Mouse (Mus musculus) intestine, embryonic 15.5 days (tissue): Measurements from ENCODE around the gene Ap2b1. TPM values are rescaled to one million over a fixed set of nuclear protein-coding genes. Genes with fewer than 3 reads are reported as not detected.
"Not testable (repeated sequence)": the region's sequence is repeated elsewhere in the genome, so short reads cannot be mapped to it uniquely, and the experiment has no call there.

Experiments used
- ATAC-seq: fragments of 200-750 bp; cut with Nextera tagmentation; 2 replicates; pipeline ENCODE4 v1.8.0; 2017; ENCODE audit warnings: moderate TSS enrichment, moderate library complexity
- H3K27ac ChIP-seq: fragments of 300-500 bp; sonication (generic); 2 replicates; pipeline ENCODE4 v1.5.1; 2015; ENCODE audit warnings: mild to moderate bottlenecking, inconsistent platforms
- H3K27me3 ChIP-seq: fragments of 300-500 bp; sonication (generic); replicated peaks from 2 replicates; pipeline ENCODE4 v1.6.1; 2015; ENCODE audit warnings: inconsistent platforms
- H3K36me3 ChIP-seq: fragments of 300-500 bp; sonication (generic); 2 replicates; pipeline ENCODE4 v1.6.1; 2015; ENCODE audit warnings: inconsistent platforms
- H3K4me1 ChIP-seq: fragments of 300-500 bp; sonication (generic); replicated peaks from 2 replicates; pipeline ENCODE4 v1.6.1; 2015; ENCODE audit warnings: inconsistent platforms
- H3K4me2 ChIP-seq: fragments of 300-500 bp; sonication (generic); replicated peaks from 2 replicates; pipeline ENCODE4 v1.6.1; 2015; ENCODE audit warnings: mild to moderate bottlenecking, inconsistent platforms
- H3K4me3 ChIP-seq: fragments of 300-500 bp; sonication (generic); replicated peaks from 2 replicates; pipeline ENCODE4 v1.5.1; 2015; ENCODE audit warnings: inconsistent platforms
- H3K9ac ChIP-seq: fragments of 300-500 bp; sonication (generic); 2 replicates; pipeline ENCODE4 v1.6.1; 2015; ENCODE audit warnings: inconsistent platforms
- H3K9me3 ChIP-seq: fragments of 300-500 bp; sonication (generic); 2 replicates; pipeline ENCODE4 v1.6.1; 2016; ENCODE audit warnings: inconsistent platforms
- WGBS: fragments of 180-500 bp; shearing (Covaris S2); methylation state at CpG from one replicate; pipeline ENCODE4 v1.1.7; 2015; 5-methylcytosine and 5-hydroxymethylcytosine counted together
- polyA plus RNA-seq: library from polyadenylated mRNA; unstranded; fragments of >200 nt; fragmentation: Nextera tagmentation; extraction: Ambion mirVana; gene quantifications from 2 replicates; pipeline ENCODE4 v1.2.1, GENCODE M21; 2015

The Ap2b1 gene
- polyA plus RNA-seq: 48.1 and 51.0 TPM in 2 replicates

DNA sequence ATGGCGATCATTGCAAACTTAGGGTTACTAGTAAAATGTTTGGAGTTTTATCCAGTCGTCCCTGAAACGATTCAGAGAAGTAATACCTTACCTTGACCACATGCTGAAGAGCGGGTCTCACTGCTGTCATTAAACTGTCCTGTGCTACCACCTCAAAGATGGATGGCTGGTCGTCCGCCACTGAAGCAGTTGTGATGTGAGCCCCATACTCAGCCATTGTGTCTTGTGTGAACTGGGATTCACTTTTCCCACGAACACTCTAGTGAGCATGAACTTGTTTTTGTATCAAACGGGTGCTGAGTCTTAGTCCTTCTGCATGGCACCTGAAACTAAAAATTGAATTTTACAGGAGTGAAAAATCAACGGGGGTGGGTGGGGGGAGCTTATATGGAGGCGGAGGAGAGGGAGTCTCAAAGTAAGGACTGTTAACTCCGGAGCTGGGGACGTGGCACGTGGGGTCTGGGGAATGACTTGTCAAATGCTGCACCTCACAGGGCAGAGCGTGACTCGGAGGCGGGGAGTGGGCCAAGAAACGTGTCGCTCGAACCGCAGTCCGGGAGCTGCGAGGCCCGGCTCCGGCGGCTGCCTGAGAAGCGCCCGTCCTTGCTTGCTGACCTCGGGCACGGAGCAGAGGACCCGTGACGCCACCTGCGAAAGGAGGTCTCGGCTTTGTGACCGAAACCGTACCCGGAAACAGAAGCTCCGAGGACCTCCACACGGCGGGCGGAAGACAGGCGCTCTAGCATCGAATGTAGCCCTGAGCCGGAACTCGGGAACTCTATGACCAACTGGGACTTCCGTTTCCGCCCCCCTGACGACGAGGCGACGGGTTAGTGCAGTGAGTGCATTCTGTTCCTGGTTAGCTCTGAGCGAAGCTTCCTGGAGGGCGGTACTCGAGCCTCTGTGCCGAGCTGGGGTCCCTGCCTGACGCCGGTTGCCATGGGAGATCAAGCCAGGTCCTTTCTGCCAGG is at the start of gene Ap2b1:
Gene Ap2b1, plus strand, starts transcription at position 800 of the 971 bp plus-strand sequence.
- ATAC-seq: peak; percentile 93
- peaks cover 8% of the 10 kb centered on the region; the same call in 1 of the 2 replicates for H3K4me1 ChIP-seq

DNA sequence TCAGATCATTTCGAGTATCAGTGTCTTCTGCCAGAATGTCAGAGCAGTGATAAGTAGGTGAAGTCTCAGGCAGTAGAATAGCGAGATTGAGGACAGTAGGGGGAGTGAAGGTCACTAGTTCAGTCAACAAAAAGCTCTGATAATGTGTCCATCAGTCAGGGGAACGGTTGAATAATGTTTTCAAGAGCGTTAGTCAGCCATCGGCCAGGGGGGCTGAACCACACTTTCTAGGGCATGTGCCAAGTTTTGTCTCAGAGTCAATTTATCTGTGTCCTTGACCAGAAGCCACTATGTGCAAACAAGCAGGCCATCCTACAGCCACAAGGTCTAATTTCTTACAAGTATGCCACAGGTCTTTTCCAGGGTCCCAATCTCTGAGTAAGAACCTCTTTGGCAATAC is 41.6 kb upstream of the Ap2b1 start:
- H3K27me3 ChIP-seq, ATAC-seq, H3K4me1 ChIP-seq, H3K4me2 ChIP-seq, H3K9me3 ChIP-seq, H3K36me3 ChIP-seq, H3K27ac ChIP-seq, H3K9ac ChIP-seq, H3K4me3 ChIP-seq: not testable (repeated sequence)
- 42% methylated on average over 5 of the region's 5 CpGs for WGBS

More for the DNA sequence above, at the start of gene Ap2b1:
- Histone ChIP-seq H3K4me2 (peak within 1 kb of the TSS; percentile 79), H3K36me3 (no peaks in the 10 kb centered on the region), H3K9me3 (no peaks in the 10 kb centered on the region), H3K27ac (peak within 1 kb of the TSS; percentile 93), H3K4me3 (peak within 1 kb of the TSS; percentile 71), H3K9ac (peak within 1 kb of the TSS; percentile 83), H3K27me3 (no peaks in the 10 kb centered on the region)
- WGBS: 1% methylated on average over 56 of the region's 56 CpGs

DNA sequence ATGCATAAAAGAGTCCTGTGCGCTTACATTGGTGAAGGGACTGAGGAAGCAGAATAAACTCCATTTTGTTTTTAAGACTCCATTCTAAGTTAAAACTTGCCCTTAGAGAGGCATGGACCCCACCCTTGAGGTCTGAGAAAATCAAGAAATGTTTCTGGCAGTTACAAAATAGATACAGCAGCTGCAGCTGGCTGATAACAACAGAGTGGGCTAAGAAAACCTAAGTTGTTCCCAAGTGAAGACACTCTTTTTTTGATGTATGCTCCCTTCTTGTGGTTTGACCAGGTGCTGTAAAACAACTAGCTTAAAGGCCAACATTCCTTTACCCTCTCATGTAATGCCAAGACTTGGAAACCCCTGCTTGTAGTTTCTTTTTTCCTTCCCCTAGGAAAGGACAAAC is 36.2 kb upstream of the Ap2b1 start:
- no peaks in the 10 kb centered on the region for H3K36me3 ChIP-seq
- H3K27me3 ChIP-seq: no peaks in the 10 kb centered on the region
- H3K4me2 ChIP-seq: no peak overlapping the region
- no peak overlapping the region for H3K9ac ChIP-seq
- no peak overlapping the region for H3K27ac ChIP-seq
- ATAC-seq: no peak
- 85% methylated on average over 1 of the region's 1 CpGs for WGBS
- no peaks in the 10 kb centered on the region for H3K4me1 ChIP-seq
- no peaks in the 10 kb centered on the region for H3K9me3 ChIP-seq
- H3K4me3 ChIP-seq: no peak overlapping the region

DNA sequence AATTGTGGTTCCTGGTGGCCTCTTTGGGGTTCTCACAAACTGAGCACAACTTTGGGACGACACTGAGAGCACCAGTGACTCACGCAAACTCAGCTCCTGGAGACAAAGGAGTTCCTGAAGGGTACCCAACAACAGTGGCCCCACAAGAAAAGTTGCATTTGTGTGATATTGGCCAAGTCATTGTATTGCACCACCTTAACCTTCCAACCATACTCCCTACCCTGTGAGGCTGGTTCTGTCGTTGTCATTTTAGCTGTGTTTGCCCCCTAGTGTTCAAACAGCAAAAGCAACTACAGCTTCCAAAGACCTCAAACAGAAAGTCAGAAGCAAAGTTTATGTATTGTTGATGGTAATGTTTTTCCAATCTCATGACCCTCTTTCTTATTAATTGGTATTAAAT is 35.7 kb upstream of the Ap2b1 start:
- no peak for ATAC-seq
- H3K27me3 ChIP-seq: no peaks in the 10 kb centered on the region
- H3K4me2 ChIP-seq: no peak overlapping the region
- no peak overlapping the region for H3K9ac ChIP-seq
- H3K27ac ChIP-seq: no peak overlapping the region
- H3K4me3 ChIP-seq: no peak overlapping the region
- H3K4me1 ChIP-seq: no peaks in the 10 kb centered on the region
- H3K36me3 ChIP-seq: no peaks in the 10 kb centered on the region
- no peaks in the 10 kb centered on the region for H3K9me3 ChIP-seq
- 60% methylated on average over 3 of the region's 3 CpGs for WGBS

DNA sequence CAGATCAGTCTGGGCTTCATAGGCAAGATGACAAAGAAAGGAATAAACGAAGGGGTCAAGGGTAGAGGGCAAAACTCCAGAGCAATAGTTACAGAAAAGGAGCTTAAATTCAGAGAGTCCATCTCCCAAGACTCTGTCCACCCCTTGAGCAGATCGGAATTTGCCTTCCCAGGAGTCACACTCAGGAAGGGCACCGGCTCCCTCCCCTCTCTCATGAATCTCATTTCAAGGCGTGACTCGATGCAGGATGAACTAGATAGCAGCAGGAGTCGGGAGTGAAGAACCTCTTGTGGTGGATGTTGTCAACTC is 28.0 kb upstream of the Ap2b1 start:
- Histone ChIP-seq H3K9me3 (no peaks in the 10 kb centered on the region), H3K4me3 (peak overlapping the region; percentile 55), H3K4me2 (peak overlapping the region; percentile 69), H3K4me1 (no peaks in the 10 kb centered on the region), H3K27ac (peak overlapping the region; percentile 76; the same call in 1 of the 2 replicates), H3K27me3 (no peaks in the 10 kb centered on the region), H3K36me3 (no peaks in the 10 kb centered on the region), H3K9ac (peak overlapping the region; percentile 50)
- 1% methylated on average over 6 of the region's 6 CpGs for WGBS
- peak; percentile 61 for ATAC-seq

DNA sequence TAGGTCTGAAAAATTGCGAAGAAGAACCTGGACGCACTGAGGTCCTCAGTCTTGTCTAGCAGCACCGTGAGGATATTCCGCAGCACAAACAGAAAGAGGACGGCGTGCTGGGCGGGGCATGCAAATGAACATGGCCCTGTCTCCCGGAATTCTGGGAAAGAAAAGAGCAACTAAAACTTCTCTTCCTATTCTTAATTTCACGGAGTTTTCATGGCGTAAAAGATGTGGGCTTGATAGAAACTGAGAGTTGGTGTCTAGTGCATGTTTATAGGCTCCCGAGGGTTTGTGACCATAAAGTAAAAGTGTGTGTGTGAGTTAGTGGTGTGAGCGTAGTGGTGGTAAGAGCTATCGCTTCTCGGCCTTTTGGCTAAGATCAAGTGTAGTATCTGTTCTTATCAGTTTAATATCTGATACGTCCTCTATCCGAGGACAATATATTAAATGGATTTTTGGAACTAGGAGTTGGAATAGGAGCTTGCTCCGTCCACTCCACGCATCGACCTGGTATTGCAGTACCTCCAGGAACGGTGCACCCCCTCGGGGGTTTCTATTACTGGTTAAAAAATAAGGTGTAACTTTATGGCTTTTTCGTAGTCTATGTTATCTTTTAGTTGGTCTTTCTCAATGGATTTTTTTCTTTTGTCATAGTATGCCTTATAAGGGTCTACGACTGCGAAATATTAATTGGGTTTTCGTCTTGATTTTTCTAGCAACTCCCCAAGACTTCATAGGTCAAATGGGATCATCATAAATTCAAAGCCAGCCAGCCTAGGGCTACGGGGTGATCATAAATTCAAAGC is 27.5 kb upstream of the Ap2b1 start:
- Histone ChIP-seq H3K27me3 (no peaks in the 10 kb centered on the region), H3K27ac (peak overlapping the region; percentile 76), H3K9ac (peak overlapping the region; percentile 50), H3K4me2 (peak overlapping the region; percentile 69), H3K4me1 (no peaks in the 10 kb centered on the region), H3K9me3 (no peaks in the 10 kb centered on the region), H3K36me3 (no peaks in the 10 kb centered on the region), H3K4me3 (peak overlapping the region; percentile 55)
- under 1% methylated on average over 26 of the region's 26 CpGs for WGBS
- peak; percentile 94 for ATAC-seq

DNA sequence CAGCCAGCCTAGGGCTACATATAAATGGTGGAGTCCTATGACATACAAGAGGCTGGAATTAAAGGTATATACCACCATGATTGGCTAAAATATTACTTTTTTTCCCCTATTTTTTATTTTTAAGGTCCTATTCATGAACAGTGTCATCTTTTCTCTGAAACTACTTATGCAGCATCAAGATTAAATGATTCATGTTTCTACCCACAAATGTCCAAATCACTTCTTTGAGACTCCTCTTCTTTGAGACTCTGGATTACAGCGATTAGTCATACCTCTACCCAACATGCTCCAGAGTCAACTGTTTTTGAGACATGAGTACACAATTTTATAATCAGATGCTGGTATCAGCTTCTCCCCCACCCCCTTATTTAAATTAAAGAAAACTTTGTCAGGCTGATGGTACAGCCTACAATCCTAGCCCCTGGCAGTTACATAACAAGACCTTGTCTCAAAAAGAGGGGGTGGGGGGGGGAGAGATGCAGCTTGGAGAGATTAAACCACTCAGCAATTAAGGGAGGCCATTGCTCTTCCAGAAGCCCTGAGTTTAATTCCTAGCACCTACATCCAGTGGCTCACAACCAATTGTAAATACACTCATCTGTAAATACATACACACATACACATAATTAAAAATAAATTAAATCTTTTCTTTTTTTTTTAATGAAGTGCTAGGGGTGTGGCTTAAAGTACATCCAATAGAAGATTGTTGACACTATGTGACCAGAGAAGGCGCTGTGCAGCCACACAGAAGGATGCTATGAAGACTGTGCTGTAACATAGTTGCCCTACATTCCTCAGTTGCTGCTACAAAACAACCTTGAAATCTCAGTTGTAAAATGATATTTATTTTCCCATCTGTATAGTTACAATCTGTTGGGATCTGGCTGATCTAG is 26.6 kb upstream of the Ap2b1 start:
- H3K36me3 ChIP-seq: no peaks in the 10 kb centered on the region
- H3K27me3 ChIP-seq: no peaks in the 10 kb centered on the region
- H3K9ac ChIP-seq: no peak overlapping the region
- 17% methylated on average over 2 of the region's 2 CpGs for WGBS
- H3K4me2 ChIP-seq: no peak overlapping the region
- H3K4me1 ChIP-seq: no peaks in the 10 kb centered on the region
- H3K9me3 ChIP-seq: no peaks in the 10 kb centered on the region
- no peak overlapping the region for H3K27ac ChIP-seq
- peak; percentile 3; the same call in 1 of the 2 replicates for ATAC-seq
- H3K4me3 ChIP-seq: no peak overlapping the region

DNA sequence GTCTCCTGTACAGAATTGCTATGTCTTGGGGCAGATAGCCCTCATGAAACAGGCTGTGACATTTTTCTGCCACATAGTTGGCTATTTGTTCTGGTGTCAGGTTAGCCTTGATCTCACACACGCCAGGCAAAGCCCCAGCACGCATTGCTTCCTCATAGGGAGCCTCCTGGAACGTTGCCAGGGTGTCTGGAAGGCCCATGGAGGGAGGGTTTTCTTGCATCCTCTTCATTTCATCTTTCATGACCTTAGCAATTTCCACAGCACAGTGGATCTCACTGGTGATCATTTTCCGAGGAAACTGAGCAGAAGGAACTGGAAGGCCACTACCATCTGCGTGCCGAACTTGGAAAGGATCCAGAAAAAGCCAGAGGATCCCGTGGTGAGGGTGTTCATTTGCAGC is 22.6 kb upstream of the Ap2b1 start:
- Histone ChIP-seq H3K4me2 (no peak overlapping the region), H3K4me3 (no peak overlapping the region), H3K9ac (no peak overlapping the region), H3K27me3 (no peaks in the 10 kb centered on the region), H3K4me1 (no peaks in the 10 kb centered on the region), H3K9me3 (no peaks in the 10 kb centered on the region), H3K36me3 (no peaks in the 10 kb centered on the region), H3K27ac (no peak overlapping the region)
- 46% methylated on average over 7 of the region's 7 CpGs for WGBS
- no peak for ATAC-seq

DNA sequence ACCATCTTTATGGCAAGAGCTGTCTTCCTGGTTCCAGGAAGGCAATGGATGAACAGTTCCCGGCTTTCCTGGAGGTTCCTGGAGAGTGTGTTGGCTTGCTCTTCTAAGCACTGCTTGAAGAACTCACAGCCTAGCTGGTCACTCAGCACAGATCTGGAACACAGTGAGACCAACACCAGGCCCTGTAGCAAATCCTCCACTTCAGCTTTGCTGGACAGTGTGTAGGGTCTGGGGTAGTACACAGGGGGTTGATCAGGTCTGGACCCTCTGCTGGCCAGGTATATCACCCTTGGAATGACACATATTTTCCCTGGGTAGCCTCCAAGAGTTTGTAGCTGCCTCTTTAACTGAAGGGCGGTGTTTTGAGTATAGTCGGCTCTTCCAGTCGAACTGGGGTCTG is 19.8 kb upstream of the Ap2b1 start:
- Histone ChIP-seq H3K4me1 (no peaks in the 10 kb centered on the region), H3K9me3 (no peaks in the 10 kb centered on the region), H3K4me2 (no peak overlapping the region), H3K9ac (no peak overlapping the region), H3K27me3 (no peaks in the 10 kb centered on the region), H3K4me3 (no peak overlapping the region), H3K27ac (no peak overlapping the region), H3K36me3 (no peaks in the 10 kb centered on the region)
- WGBS: 84% methylated on average over 4 of the region's 4 CpGs
- no peak for ATAC-seq

DNA sequence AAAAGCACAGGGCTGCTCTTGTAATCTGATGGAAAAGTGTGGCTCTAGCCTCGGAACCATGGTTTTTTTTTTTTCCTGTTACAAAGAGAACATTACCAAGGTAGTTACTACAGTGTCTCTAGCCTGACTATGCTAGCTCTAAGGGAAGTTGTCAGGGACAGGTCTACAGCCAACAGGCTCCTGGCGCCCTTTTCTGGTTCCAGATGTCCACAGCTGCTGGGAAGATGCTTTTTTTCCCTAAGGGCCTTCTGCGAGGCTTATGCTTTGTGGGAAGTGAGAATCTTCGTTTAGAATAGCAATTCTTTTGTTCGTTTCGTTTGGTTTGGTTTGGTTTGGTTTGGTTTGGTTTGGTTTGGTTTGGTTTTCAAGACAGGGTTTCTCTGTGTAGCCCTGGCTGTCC is 19.1 kb upstream of the Ap2b1 start:
- H3K4me2 ChIP-seq: no peak overlapping the region
- WGBS: 64% methylated on average over 6 of the region's 6 CpGs
- no peak for ATAC-seq
- no peaks in the 10 kb centered on the region for H3K4me1 ChIP-seq
- no peak overlapping the region for H3K27ac ChIP-seq
- H3K9me3 ChIP-seq: no peaks in the 10 kb centered on the region
- no peak overlapping the region for H3K4me3 ChIP-seq
- no peak overlapping the region for H3K9ac ChIP-seq
- no peaks in the 10 kb centered on the region for H3K27me3 ChIP-seq
- H3K36me3 ChIP-seq: no peaks in the 10 kb centered on the region

DNA sequence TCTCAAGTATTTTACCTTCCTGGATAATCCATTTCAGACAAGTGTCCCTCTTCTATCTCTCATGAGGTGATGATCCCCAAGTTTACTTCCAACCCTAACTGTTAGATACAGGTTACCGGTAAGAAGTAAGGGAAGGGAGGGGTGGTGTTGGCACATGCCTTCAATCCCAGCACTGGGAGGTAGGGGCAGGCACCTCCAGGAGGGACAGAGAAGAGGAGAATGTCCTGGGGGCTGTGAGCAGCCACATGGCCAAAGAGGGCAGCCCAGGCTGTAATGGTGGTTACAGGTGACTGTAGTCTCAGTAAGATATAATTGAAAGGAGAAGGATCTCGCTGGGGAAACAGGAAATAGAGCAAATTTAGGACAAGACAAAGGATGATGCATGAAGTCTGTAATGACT is 16.7 kb upstream of the Ap2b1 start:
- Histone ChIP-seq H3K4me3 (no peak overlapping the region), H3K4me1 (no peaks in the 10 kb centered on the region), H3K4me2 (no peak overlapping the region), H3K27ac (no peak overlapping the region), H3K27me3 (no peaks in the 10 kb centered on the region), H3K36me3 (no peaks in the 10 kb centered on the region), H3K9me3 (no peaks in the 10 kb centered on the region), H3K9ac (no peak overlapping the region)
- ATAC-seq: no peak
- 67% methylated on average over 2 of the region's 2 CpGs for WGBS

DNA sequence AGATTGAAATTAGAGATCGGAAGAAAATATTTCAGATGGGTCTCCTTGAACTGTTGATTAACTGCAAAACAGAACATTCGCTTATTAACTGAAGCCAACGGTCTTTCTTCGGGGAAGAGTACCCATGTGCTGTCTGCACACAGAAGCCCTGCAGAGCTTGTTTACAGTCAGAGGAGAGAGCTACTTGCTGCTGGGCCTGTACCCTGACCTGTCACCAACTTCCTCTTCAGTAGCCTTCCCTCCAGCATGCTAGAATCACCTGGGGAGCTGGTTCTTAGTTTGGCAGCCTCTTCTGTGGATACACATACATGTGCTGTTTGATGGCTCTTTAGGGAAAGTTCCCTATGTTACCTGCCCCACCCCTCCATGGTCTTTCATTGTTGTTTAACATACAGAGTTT is 13.2 kb upstream of the Ap2b1 start:
- H3K9ac ChIP-seq: no peak overlapping the region
- no peaks in the 10 kb centered on the region for H3K36me3 ChIP-seq
- 90% methylated on average over 4 of the region's 4 CpGs for WGBS
- H3K4me1 ChIP-seq: no peaks in the 10 kb centered on the region
- no peak for ATAC-seq
- no peak overlapping the region for H3K4me3 ChIP-seq
- no peaks in the 10 kb centered on the region for H3K27me3 ChIP-seq
- H3K4me2 ChIP-seq: no peak overlapping the region
- H3K27ac ChIP-seq: no peak overlapping the region
- H3K9me3 ChIP-seq: no peaks in the 10 kb centered on the region
